Mouse (Mus musculus) erythroid progenitor cell, adult 5-6 weeks (primary cell): ENCODE data around the gene Slc38a4. TPM values are rescaled to one million over a fixed set of nuclear protein-coding genes. Genes with fewer than 3 reads are reported as not detected.

ENCODE experiments used
- ATAC-seq: replicated peaks from 2 replicates; pipeline ENCODE4 v1.8.0; 2016; ENCODE audit warnings: moderate number of reproducible peaks, mild to moderate bottlenecking, moderate TSS enrichment, inconsistent platforms; ENCODE audit not compliant: poor library complexity, low FRiP score, severe bottlenecking
- total RNA-seq, 2 experiments: library from RNA; stranded (forward) in 1 of 2; stranded (reverse) in 1 of 2; fragments of 150-400 nt in 1 of 2; fragments of 186-747, 209-891 nt in 1 of 2; gene quantifications; 2 replicates each; pipeline versions ENCODE4 v1.2.3 to v1.2.4; 2015 to 2017; ENCODE audit warnings: low replicate concordance in 2 of 2

Slc38a4 gene
- total RNA-seq, 2 experiments from 2014 or later: not detected

- no peak for ATAC-seq
Measured at GRCm38 (mm10) chr15:96974131-96974530, 81.6 kb downstream of the Slc38a4 start.

- no peak for ATAC-seq
Measured at GRCm38 (mm10) chr15:96973370-96973769, 82.4 kb downstream of the Slc38a4 start.

- no peak for ATAC-seq
Measured at GRCm38 (mm10) chr15:96972706-96973274, 83.0 kb downstream of the Slc38a4 start.

- no peak for ATAC-seq
Measured at GRCm38 (mm10) chr15:96971906-96972305, 83.8 kb downstream of the Slc38a4 start.

- ATAC-seq: no peak
Measured at GRCm38 (mm10) chr15:96969792-96970191, 86.0 kb downstream of the Slc38a4 start.

- no peak for ATAC-seq
Measured at GRCm38 (mm10) chr15:96968741-96969140, 87.0 kb downstream of the Slc38a4 start.

GRCm38 (mm10) chr15:96966326-96966725, 89.4 kb downstream of the Slc38a4 start:
- no peak for ATAC-seq

- ATAC-seq: no peak
Measured at GRCm38 (mm10) chr15:96963735-96964134, 92.0 kb downstream of the Slc38a4 start.

GRCm38 (mm10) chr15:96963318-96963717, 92.4 kb downstream of the Slc38a4 start:
- no peak for ATAC-seq

GRCm38 (mm10) chr15:96960343-96960742, 95.4 kb downstream of the Slc38a4 start:
- ATAC-seq: no peak

- no peak for ATAC-seq
Measured at GRCm38 (mm10) chr15:96959247-96959646, 96.5 kb downstream of the Slc38a4 start.

GRCm38 (mm10) chr15:96956699-96957098, 99.1 kb downstream of the Slc38a4 start:
- ATAC-seq: no peak

- ATAC-seq: no peak
Measured at GRCm38 (mm10) chr15:96954389-96954788, 101.4 kb downstream of the Slc38a4 start.

- no peak for ATAC-seq
Measured at GRCm38 (mm10) chr15:96953938-96954238, 101.9 kb downstream of the Slc38a4 start.

GRCm38 (mm10) chr15:96953112-96953937, 102.4 kb downstream of the Slc38a4 start:
- no peak for ATAC-seq

GRCm38 (mm10) chr15:96952488-96952887, 103.3 kb downstream of the Slc38a4 start:
- ATAC-seq: no peak

GRCm38 (mm10) chr15:96951783-96952182, 104.0 kb downstream of the Slc38a4 start:
- no peak for ATAC-seq

GRCm38 (mm10) chr15:96948471-96948870, 107.3 kb downstream of the Slc38a4 start:
- ATAC-seq: peak; percentile 71
